Mouse (Mus musculus): ENCODE data around the gene B4galnt3.

DNA sequence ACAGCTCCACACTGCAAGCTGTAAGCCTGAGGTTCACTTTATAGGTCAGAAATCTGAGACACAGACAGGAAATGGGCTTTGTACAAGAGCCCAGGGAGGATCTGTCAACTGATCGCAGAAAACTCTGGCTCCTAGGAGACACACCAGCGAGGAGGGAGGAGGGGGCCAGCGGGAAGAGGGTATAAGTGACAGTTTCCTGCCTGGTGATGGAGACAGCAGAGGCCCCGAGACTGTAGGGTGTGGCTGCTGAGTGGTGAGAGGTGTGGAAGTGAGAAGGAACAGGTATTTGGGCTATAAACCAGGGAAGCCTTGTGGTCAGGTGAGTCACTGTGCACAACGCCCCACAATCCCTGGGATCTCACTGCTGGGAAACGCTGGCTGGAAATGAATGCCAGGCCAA lies 30.2 kb downstream of the B4galnt3 start:
- TF ChIP-seq CTCF (IDR thresholded peaks at IDR 0.05; ENCODE audit: low read depth): no peak
- TF ChIP-seq EP300 (IDR thresholded peaks at IDR 0.05; ENCODE audit: low read depth): no peak

Measured in liver, postnatal 0 days (tissue).